Mouse (Mus musculus) heart, embryonic 16.5 days (tissue): ENCODE data around the gene Thada. TPM values are rescaled to one million over a fixed set of nuclear protein-coding genes. Genes with fewer than 3 reads are reported as not detected.

Source experiments
- ATAC-seq: fragments of 200-750 bp; cut with Nextera tagmentation; replicated peaks from 2 replicates; pipeline ENCODE4 v1.8.0; 2017; ENCODE audit warnings: moderate number of reproducible peaks; ENCODE audit not compliant: insufficient read depth, low FRiP score; ENCODE audit errors: extremely low read depth
- H3K27ac ChIP-seq: fragments of 300-500 bp; sonication (generic); 2 replicates; pipeline ENCODE4 v1.5.1; 2014; ENCODE audit warnings: mild to moderate bottlenecking, low read length, control low read depth, moderate library complexity
- H3K27me3 ChIP-seq: fragments of 300-500 bp; sonication (generic); 2 replicates; pipeline ENCODE4 v1.6.1; 2014; ENCODE audit warnings: low read length, mixed read lengths; ENCODE audit not compliant: control insufficient read depth, insufficient read depth
- H3K36me3 ChIP-seq: fragments of 300-500 bp; sonication (generic); 2 replicates; pipeline ENCODE4 v1.6.1; 2014; ENCODE audit not compliant: control insufficient read depth, insufficient read depth
- H3K4me1 ChIP-seq: fragments of 300-500 bp; sonication (generic); 2 replicates; pipeline ENCODE4 v1.6.1; 2014; ENCODE audit warnings: low read length, mixed read lengths; ENCODE audit not compliant: control insufficient read depth, insufficient read depth
- H3K4me2 ChIP-seq: fragments of 300-500 bp; sonication (generic); 2 replicates; pipeline ENCODE4 v1.6.1; 2014; ENCODE audit warnings: low read depth, mild to moderate bottlenecking, control low read depth, low read length
- H3K4me3 ChIP-seq: fragments of 300-500 bp; sonication (generic); 2 replicates; pipeline ENCODE4 v1.5.1; 2014; ENCODE audit warnings: mild to moderate bottlenecking, control low read depth, low read length
- H3K9ac ChIP-seq: fragments of 300-500 bp; sonication (generic); 2 replicates; pipeline ENCODE4 v1.6.1; 2014; ENCODE audit warnings: low read length, control low read depth
- H3K9me3 ChIP-seq: fragments of 300-500 bp; sonication (generic); replicated peaks from 2 replicates; pipeline ENCODE4 v1.6.1; 2016; ENCODE audit warnings: low read length; ENCODE audit not compliant: control insufficient read depth
- WGBS: fragments of 180-500 bp; shearing (Covaris S2); extraction: QIAGEN DNeasy Blood & Tissue Kit; methylation state at CpG from one replicate; pipeline ENCODE4 v1.1.7; 2014; 5-methylcytosine and 5-hydroxymethylcytosine counted together
- polyA plus RNA-seq: library from polyadenylated mRNA; unstranded; fragments of >200 nt; fragmentation: Nextera tagmentation; extraction: Ambion mirVana; gene quantifications from 2 replicates; pipeline ENCODE4 v1.2.1, GENCODE M21; 2015

Gene Thada
- polyA plus RNA-seq, 1 experiment from 2014 or later, result 4.8 TPM

GRCm38 (mm10) chr17:84262325-84262979 lies 203.6 kb downstream of the Thada start:
- no peak overlapping the region for H3K9ac ChIP-seq
- no peak overlapping the region for H3K4me2 ChIP-seq
- ATAC-seq, result no peak
- no peak overlapping the region for H3K27ac ChIP-seq
- H3K4me3 ChIP-seq, result no peak overlapping the region
- no peaks in the 10 kb centered on the region for H3K27me3 ChIP-seq
- WGBS, result 87% methylated on average over 9 of the region's 9 CpGs
- no peaks in the 10 kb centered on the region for H3K36me3 ChIP-seq
- H3K4me1 ChIP-seq, result peaks cover 30% of the 10 kb centered on the region
- H3K9me3 ChIP-seq, result no peaks in the 10 kb centered on the region

GRCm38 (mm10) chr17:84261010-84261409 lies 205.0 kb downstream of the Thada start:
- no peak for ATAC-seq
- H3K9ac ChIP-seq, result no peak overlapping the region
- no peaks in the 10 kb centered on the region for H3K9me3 ChIP-seq
- H3K36me3 ChIP-seq, result no peaks in the 10 kb centered on the region
- H3K4me3 ChIP-seq, result no peak overlapping the region
- no peak overlapping the region for H3K27ac ChIP-seq
- no peak overlapping the region for H3K4me2 ChIP-seq
- peaks cover 20% of the 10 kb centered on the region for H3K4me1 ChIP-seq
- no peaks in the 10 kb centered on the region for H3K27me3 ChIP-seq

GRCm38 (mm10) chr17:84260226-84260625 lies 205.8 kb downstream of the Thada start:
- no peaks in the 10 kb centered on the region for H3K27me3 ChIP-seq
- no peaks in the 10 kb centered on the region for H3K9me3 ChIP-seq
- H3K9ac ChIP-seq, result no peak overlapping the region
- H3K4me2 ChIP-seq, result no peak overlapping the region
- H3K4me1 ChIP-seq, result peaks cover 12% of the 10 kb centered on the region
- H3K27ac ChIP-seq, result no peak overlapping the region
- no peak overlapping the region for H3K4me3 ChIP-seq
- no peak for ATAC-seq
- no peaks in the 10 kb centered on the region for H3K36me3 ChIP-seq

- no peak for ATAC-seq
- Histone ChIP-seq H3K9me3 (no peaks in the 10 kb centered on the region), H3K36me3 (no peaks in the 10 kb centered on the region), H3K27ac (no peak overlapping the region; the same call in 1 of the 2 replicates), H3K9ac (no peak overlapping the region), H3K4me2 (no peak overlapping the region), H3K27me3 (no peaks in the 10 kb centered on the region), H3K4me1 (peaks cover 5% of the 10 kb centered on the region; the same call in 1 of the 2 replicates), H3K4me3 (no peak overlapping the region)
- 52% methylated on average over 4 of the region's 4 CpGs for WGBS
These were observed 207.3 kb downstream of the Thada start for GRCm38 (mm10) chr17:84258638-84259261.

GRCm38 (mm10) chr17:84257927-84258532 lies 208.0 kb downstream of the Thada start:
- no peak overlapping the region for H3K4me3 ChIP-seq
- peaks cover 5% of the 10 kb centered on the region; the same call in 1 of the 2 replicates for H3K4me1 ChIP-seq
- no peak overlapping the region for H3K9ac ChIP-seq
- no peak overlapping the region for H3K4me2 ChIP-seq
- no peak overlapping the region for H3K27ac ChIP-seq
- no peaks in the 10 kb centered on the region for H3K9me3 ChIP-seq
- ATAC-seq, result no peak
- H3K36me3 ChIP-seq, result no peaks in the 10 kb centered on the region
- no peaks in the 10 kb centered on the region for H3K27me3 ChIP-seq
- 70% methylated on average over 5 of the region's 5 CpGs for WGBS

GRCm38 (mm10) chr17:84256278-84256819 lies 209.7 kb downstream of the Thada start:
- H3K4me3 ChIP-seq, result no peak overlapping the region
- H3K27me3 ChIP-seq, result no peaks in the 10 kb centered on the region
- H3K27ac ChIP-seq, result no peak overlapping the region
- WGBS, result 65% methylated on average over 9 of the region's 9 CpGs
- H3K9ac ChIP-seq, result no peak overlapping the region
- H3K36me3 ChIP-seq, result peaks cover 3% of the 10 kb centered on the region
- no peak overlapping the region for H3K4me2 ChIP-seq
- H3K4me1 ChIP-seq, result peaks cover 5% of the 10 kb centered on the region; the same call in 1 of the 2 replicates
- no peak for ATAC-seq
- no peaks in the 10 kb centered on the region for H3K9me3 ChIP-seq

- peak overlapping the region; percentile 30; the same call in 1 of the 2 replicates for H3K27ac ChIP-seq
- no peaks in the 10 kb centered on the region for H3K27me3 ChIP-seq
- no peaks in the 10 kb centered on the region for H3K9me3 ChIP-seq
- peaks cover 3% of the 10 kb centered on the region for H3K36me3 ChIP-seq
- 57% methylated on average over 2 of the region's 2 CpGs for WGBS
- ATAC-seq, result no peak; the same call in 1 of the 2 replicates
- no peak overlapping the region for H3K4me3 ChIP-seq
- peaks cover 5% of the 10 kb centered on the region; the same call in 1 of the 2 replicates for H3K4me1 ChIP-seq
- no peak overlapping the region for H3K9ac ChIP-seq
- H3K4me2 ChIP-seq, result no peak overlapping the region
These were observed 210.2 kb downstream of the Thada start for GRCm38 (mm10) chr17:84255841-84256240.

- Histone ChIP-seq H3K4me3 (no peak overlapping the region), H3K27me3 (no peaks in the 10 kb centered on the region), H3K27ac (no peak overlapping the region), H3K4me2 (no peak overlapping the region), H3K9me3 (no peaks in the 10 kb centered on the region), H3K9ac (no peak overlapping the region), H3K36me3 (peaks cover 3% of the 10 kb centered on the region), H3K4me1 (no peaks in the 10 kb centered on the region)
- ATAC-seq, result no peak
- WGBS, result 88% methylated on average over 3 of the region's 3 CpGs
These were observed 214.6 kb downstream of the Thada start for GRCm38 (mm10) chr17:84251426-84251825.
